Mouse (Mus musculus): ENCODE measurements around the gene D16Ertd472e.

GRCm38 (mm10) chr16:78575190-78575851, 1.2 kb downstream of the D16Ertd472e start:
- TF ChIP-seq CTCF (IDR thresholded peaks at IDR 0.05; ENCODE audit: borderline replicate concordance, insufficient read depth, low read length) (no peak), POLR2A (IDR thresholded peaks at IDR 0.05; ENCODE audit: low read depth, low read length) (no peak)
